Mouse (Mus musculus) bone marrow macrophage, adult 2 months (primary cell): ENCODE data around the gene Adamts9.

Source experiments
- CTCF ChIP-seq: IDR thresholded peaks from 2 replicates; pipeline ENCODE4 v1.5.1; 2012; ENCODE audit warnings: low read depth, mild to moderate bottlenecking, low read length, moderate library complexity
- POLR2A ChIP-seq: IDR thresholded peaks from 2 replicates; pipeline ENCODE4 v1.6.1; 2012; ENCODE audit warnings: mild to moderate bottlenecking, low read depth, low read length, borderline replicate concordance

- TF ChIP-seq CTCF (no peak), POLR2A (no peak)
Measured at GRCm38 (mm10) chr6:92804254-92804971, 138.9 kb downstream of the Adamts9 start.
